Mouse (Mus musculus): ENCODE results near the gene Mapkapk3.

- TF ChIP-seq CTCF (IDR thresholded peaks at IDR 0.05; ENCODE audit: low read depth, low read length) (no peak), POLR2A (IDR thresholded peaks at IDR 0.05; ENCODE audit: extremely low read depth, insufficient read depth, low read length) (no peak)
Observed at GRCm38 (mm10) chr9:107280322-107281027, 9.2 kb downstream of the Mapkapk3 start.
